Mouse (Mus musculus): ENCODE measurements around the gene Rccd1.

Gene Rccd1

DNA sequence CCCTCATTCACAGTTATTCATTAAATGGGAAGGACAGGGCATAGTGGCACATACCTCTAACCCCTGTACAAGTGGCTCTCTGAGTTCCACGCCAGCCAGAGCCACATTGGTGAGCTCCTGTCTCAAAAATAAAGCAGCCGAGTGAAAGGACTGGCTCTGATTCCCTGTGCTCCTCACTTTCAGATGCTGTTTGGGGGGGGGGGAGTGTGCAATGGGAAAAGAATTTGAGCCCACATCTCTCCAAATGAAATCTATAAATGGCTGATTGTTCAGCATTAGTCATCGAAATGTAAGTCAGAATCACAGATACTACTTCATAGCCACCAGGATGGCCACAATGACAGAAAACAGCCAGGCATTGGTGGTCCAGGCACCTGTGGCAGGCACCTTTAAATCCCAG is 27.2 kb downstream of the Rccd1 start:
- no peak for DNase-seq

GRCm38 (mm10) chr7:80296462-80296861 is 27.8 kb downstream of the Rccd1 start:
- DNase-seq, result no peak

DNA sequence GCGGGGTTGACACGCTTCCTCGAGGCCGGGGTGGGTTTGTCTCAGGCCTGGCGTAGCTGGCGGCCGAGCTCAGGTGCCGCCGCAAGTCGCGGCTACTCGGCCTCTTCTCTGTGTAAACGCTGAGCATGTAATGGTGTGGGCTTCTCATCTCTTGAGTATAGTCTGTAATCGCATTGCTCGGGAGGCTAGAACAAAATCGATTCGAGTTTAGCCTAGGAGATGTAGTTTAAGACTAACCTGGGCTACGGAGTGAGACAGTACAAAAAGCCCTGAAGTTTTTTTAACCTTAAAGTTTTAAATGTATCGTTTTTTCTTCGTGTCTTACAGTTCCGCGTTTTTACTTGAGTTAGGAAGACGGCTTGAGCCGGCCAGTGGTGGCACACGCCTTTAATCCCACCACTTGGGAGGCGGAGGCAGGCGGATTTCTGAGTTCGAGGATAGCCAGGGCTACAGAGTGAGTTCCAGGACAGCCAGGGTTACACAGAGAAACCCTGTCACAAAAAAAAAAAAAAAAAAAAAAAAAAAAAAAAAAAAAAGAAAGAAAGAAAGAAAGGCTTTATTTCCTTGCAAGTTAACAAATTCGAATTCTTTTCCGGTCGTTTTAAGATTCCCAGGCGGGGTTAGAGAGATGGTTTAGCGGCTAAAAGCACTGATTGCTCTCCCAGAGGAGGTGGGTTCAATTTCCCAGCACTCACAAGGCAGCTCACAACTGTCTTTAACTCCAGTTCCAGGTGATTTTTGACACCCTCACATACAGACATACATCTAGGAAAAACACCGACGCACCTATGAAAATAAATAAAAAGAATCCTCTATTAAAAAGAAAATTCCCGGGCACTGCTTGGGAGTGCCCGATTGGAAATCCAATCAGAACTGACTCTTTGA is 29.2 kb downstream of the Rccd1 start:
- peak in 1 of 2 experiments; percentile 39 for DNase-seq

- peak; percentile 99 for DNase-seq
Measured at GRCm38 (mm10) chr7:80294062-80294763, 30.0 kb downstream of the Rccd1 start, which contains the start of gene Prc1. Gene Prc1, plus strand, starts transcription at chr7:80294450.

- peak in 1 of 2 experiments; percentile 37 for DNase-seq
Measured at GRCm38 (mm10) chr7:80287736-80288135, 36.5 kb downstream of the Rccd1 start.

GRCm38 (mm10) chr7:80285725-80286124 is 38.5 kb downstream of the Rccd1 start:
- DNase-seq, result peak; percentile 53 to 78

DNA sequence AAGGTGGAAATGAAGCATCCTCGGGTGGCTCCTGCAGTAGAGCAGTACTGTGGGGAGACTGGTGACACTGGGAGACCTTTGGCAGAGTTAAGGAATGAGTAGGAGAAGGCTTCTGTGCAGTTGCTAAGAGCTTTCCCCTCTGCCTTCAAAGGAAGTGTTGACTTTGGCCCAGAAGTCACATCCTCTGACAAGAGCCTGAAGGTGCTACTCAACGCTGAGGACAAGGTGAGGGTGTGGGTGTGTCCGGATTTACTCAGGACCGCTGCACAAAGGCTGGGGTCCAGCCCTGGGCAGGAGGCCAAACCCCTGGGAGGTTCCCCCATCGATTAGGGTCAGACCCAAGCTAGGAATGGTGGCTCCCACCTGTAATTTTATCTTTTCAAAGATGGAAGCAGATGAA is 39.9 kb downstream of the Rccd1 start:
- no peak for DNase-seq

GRCm38 (mm10) chr7:80283226-80283918 is 40.9 kb downstream of the Rccd1 start:
- no peak for DNase-seq

- no peak for DNase-seq
Measured at GRCm38 (mm10) chr7:80281646-80282045, 42.6 kb downstream of the Rccd1 start.

- DNase-seq, result no peak
Measured at GRCm38 (mm10) chr7:80280998-80281397, 43.3 kb downstream of the Rccd1 start.

- DNase-seq, result no peak
Measured at GRCm38 (mm10) chr7:80280032-80280431, 44.2 kb downstream of the Rccd1 start.

- DNase-seq, result no peak
Measured at GRCm38 (mm10) chr7:80276374-80276773, 47.9 kb downstream of the Rccd1 start.

DNA sequence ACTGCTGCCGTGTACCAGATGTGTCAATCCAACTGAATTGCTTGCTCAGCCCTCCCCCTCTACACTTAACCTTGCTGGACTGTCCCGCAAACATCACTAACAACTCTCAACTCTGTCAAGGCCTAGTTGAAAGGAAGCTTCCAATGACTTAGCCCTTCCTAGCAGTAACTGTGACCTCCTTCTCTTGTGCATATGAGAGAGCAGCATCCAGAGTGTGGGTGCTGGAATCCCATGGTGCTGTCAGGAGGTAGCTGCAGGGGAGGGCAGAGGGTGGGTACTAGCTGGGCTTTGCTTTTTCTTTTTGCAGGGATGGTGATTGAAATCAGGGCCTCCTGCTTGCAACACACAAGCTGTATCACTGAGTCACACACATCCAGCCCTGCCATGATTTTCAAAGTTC is 50.8 kb downstream of the Rccd1 start:
- no peak for DNase-seq

GRCm38 (mm10) chr7:80269751-80270255 is 54.5 kb downstream of the Rccd1 start:
- DNase-seq, result no peak

DNA sequence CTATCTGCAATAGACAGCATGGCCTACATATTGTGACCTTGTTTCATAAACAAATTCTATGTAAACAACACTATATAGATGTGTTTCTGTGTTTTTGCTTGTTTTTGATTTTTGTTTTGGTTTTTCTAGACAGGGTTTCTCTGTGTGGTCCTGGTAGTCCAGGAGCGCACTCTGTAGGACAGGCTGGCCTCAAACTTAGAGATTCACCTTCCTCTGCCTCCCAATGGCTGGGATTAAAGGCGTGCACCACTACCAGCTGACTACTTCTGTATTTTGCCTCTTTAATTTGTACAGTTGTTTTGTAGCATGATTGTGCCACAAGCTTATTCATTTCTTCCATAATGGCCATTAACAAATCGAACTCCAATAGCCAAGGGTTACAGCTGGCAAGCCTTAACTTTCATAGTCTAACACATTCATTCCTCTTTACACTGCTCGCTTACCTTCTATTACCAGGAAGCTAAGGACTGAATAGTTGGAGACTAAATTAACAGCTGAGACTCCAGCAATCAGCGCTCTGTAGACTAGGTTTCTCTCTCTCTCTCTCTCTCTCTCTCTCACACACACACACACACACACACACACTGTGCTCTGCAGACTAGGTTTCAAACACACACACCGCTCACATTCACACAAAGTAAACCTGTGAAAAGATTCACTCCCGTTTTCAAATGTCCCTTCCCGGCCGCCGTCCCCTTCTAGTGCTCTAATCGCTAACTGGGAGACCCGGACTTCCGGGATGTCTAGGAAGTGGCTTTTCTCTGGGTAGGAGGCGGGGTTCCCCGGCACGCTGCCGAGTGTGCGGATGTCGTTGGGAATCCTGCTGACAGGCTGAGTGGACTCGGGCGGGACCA is 55.1 kb downstream of the Rccd1 start, which contains the start of gene Vps33b:
TSS of gene Vps33b (plus strand) at position 753 of the 854 bp plus-strand sequence.
- peak; percentile 95 to 96 for DNase-seq

- no peak for DNase-seq
Measured at GRCm38 (mm10) chr7:80267764-80268163, 56.5 kb downstream of the Rccd1 start.

- no peak for DNase-seq
Measured at GRCm38 (mm10) chr7:80264606-80265005, 59.6 kb downstream of the Rccd1 start.

DNA sequence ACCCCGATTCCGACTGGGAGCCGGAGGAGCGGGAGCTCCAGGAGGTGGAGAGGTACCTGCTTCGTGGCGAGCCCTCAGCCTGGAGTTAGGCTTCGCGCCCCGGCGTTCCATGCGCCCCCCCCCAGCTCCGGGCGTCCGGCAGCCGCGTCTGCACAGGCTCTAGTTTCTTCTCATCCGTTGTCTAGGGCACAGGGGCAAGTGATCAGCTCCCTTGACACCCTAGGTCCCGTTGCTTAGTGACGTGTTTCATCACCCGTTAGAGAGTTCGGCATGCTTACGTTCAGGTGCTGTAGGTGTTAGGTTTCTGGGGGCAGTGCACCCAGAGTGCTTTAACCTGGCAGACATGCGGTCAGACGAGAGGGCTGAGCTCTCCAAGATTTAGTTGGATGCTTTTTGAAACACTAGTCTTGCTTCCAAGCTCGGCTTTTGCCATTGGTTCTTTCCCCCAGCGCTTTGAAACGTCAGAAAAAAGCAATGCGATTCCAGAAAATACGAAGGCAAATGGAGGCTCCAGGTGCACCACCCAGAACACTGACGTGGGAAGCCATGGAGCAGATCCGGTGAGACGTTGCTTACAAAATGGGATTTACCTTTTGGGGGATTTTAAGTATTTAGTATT is 62.8 kb downstream of the Rccd1 start:
- DNase-seq, result no peak

- peak; percentile 82 to 83 for DNase-seq
Measured at GRCm38 (mm10) chr7:80260625-80261371, 63.5 kb downstream of the Rccd1 start, which contains the start of gene Ngrn. Gene Ngrn, plus strand, starts transcription at chr7:80261215.

GRCm38 (mm10) chr7:80257706-80258105 is 66.5 kb downstream of the Rccd1 start:
- no peak for DNase-seq

DNA sequence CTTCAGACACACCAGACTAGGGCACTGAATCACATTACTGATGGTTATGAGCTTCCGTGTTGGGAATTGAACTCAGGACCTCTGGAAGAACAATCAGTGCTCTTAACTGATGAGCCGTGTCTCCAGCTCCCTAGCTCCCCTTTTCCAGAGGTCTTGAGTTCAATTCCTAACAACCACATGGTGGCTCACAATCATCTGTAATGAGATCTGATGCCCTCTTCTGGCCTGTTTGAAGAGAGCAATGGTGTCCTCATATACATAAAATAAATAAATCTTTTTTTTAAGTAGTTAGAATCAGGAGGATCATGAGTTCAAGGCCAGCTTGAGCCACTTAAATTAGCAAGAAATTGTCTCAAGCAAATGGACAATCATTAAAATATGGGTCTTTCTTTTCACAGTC is 68.3 kb downstream of the Rccd1 start:
- DNase-seq, result no peak

Data from thymus, postnatal 36 days (tissue).